Mouse (Mus musculus) gastrocnemius, postnatal 25 days (tissue): Measurements from ENCODE around the gene Nhlrc4. TPM values are rescaled to one million over a fixed set of nuclear protein-coding genes. Genes with fewer than 3 reads are reported as not detected.

Experiments
- DNase-seq: peaks from one replicate; pipeline ENCODE4 v3.0.0; 2022
- long read RNA-seq, 2 experiments: library from polyadenylated mRNA; stranded (forward); transcript quantifications; one replicate each; pipeline ENCODE4 v2.0.0; 2021
- total RNA-seq, 2 experiments: library from RNA; stranded (reverse); gene quantifications; 1 replicate in 1 of 2; 2 replicates in 1 of 2; pipeline ENCODE4 v1.2.3; 2021

The Nhlrc4 gene
- total RNA-seq: not detected
- long read RNA-seq, experiment 1: 0 reads
- long read RNA-seq, experiment 2: 0 reads

- no peak for DNase-seq
Observed at GRCm38 (mm10) chr17:25944366-25945163, at the start of gene Nhlrc4, which contains the start of gene Pigq. Gene Nhlrc4 (minus strand): TSS chr17:25944961. Gene Pigq (minus strand): TSS chr17:25944936.

- no peak for DNase-seq
Observed at GRCm38 (mm10) chr17:25993489-25993888, 48.7 kb upstream of the Nhlrc4 start.

GRCm38 (mm10) chr17:25992274-25992673 lies 47.5 kb upstream of the Nhlrc4 start:
- DNase-seq: no peak

GRCm38 (mm10) chr17:25990331-25990730 lies 45.6 kb upstream of the Nhlrc4 start:
- DNase-seq: no peak

DNA sequence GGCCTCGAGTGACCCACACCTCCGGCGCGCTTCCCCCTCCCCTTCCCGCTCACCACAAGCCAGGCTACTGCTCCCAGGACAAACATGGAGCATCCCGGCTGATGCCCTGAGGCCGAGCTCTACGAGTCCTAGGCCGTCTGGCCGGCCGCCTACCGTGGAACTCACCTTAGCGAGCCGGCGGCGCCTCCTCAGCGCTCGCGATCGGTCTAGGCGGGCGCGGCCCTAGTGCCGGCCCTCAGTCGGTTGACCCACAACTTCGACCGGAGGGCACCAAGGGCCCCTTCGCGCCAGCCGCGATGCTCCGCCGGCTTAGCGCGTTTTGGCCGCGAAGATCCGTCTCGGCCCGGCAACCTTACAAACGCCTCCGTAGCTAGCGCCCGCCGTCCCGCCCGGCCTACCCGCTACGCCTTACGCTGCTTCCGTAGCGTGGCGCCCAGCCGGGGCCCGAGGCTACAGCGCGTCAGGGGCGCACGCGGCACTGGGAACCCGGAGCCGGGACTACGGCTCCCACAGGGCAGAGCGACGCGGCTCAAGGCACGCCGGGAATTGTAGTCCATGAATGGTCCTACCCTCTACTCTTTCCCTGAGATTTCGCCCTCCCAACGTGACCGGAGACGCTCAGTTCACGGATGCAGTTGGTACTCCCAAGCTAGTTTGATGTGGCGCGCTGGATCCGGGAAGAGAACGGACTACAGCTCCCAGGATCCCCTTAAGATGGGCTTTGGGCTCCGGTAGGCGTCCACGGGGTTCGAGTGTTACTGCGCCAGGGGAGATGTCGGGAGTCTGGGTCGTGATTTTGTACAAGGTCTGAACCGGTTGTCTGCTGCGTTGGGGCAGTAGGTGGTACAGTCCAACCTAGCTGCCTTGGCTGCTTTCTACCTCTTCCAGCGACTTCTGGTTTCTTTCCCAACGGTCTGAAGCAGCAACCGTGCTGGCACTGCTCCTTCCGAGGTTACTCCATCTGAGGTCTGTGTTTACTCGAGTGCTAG lies 40.8 kb upstream of the Nhlrc4 start, which contains the start of gene Capn15:
Capn15 (minus strand) TSS at position 491 of the 989 bp plus-strand sequence.
- DNase-seq: peak; percentile 94

- DNase-seq: no peak
Observed at GRCm38 (mm10) chr17:25984556-25985305, 40.0 kb upstream of the Nhlrc4 start.

DNA sequence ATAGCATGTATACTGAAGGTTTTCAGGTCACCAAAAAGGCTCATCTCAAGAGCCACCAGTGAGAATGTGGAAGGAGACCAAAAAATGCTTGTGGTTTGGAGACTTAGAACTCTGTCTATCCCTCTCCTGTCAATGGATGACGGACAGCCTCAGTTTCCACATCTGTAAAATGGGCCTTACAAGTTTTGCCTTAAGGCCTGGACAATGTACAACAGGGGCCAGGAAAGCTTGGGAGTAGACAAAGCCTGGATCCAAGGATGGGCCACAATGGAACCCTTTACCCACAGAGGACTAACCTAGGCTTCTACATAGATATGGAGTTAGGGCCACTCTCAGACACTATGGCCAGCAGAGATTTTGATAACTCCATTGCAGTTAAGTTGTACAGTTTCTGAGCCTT lies 39.3 kb upstream of the Nhlrc4 start:
- no peak for DNase-seq

DNA sequence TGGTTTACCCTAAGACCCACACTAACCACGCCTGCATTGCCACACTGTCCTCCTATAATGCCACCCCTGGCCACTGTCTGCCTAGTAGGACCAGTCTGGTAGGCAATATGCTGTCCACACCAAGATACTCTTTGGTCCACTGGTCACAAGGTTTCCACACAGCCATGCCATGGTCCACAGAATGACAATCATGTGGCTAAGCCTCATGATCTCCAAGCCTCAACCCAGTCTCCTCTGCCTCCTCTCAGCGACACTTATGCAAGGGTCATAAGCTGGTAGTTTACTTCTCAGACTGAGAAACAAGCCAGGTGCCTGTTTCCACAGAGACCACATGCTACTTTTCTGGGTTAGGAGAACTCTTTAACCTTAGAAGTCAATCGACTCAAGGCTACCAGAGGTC lies 38.2 kb upstream of the Nhlrc4 start:
- DNase-seq: no peak

GRCm38 (mm10) chr17:25980854-25981253 lies 36.1 kb upstream of the Nhlrc4 start:
- DNase-seq: peak; percentile 71

DNA sequence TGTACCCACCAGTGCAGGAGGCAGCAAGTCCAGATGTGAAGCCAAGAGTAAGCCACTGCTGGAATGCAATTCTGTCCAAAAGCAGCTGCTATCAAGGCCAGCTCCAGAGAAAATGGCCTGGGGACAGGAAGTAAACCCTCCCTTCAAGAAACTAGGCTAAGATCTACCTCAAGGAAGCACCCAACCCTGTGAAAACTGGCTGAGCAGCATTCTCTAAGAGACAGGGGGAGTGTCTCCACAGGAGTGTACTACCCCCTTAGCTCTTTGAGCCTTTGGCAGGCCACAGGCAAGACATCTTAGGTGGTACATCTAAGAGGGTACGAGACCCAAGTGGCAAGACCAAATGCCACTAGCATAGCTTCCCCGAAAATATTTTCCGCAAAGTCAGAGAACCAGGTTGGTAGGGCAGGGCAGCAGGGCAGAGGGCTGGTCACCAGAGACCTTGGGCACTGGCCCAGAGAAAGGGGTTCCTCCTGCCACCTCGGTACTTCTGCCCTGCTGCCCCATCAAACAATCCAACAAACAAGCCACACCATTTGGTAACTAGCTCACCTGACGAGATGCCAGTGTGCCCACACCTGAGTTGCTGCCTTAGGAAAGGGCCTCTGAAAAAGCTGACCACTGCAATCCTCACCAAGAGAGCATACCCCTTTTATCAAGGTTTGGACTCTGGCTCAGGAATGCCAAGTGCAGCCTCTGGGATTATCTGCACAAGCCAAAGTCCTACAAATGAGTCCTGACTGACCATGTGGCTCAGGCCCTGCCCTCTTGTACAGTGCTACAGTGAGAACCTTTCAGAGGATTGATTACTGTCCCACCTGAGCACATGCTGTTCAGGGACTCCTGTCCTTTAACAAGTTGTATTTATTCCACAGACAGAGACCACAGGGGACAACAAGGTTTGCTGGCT lies 35.3 kb upstream of the Nhlrc4 start:
- no peak for DNase-seq

GRCm38 (mm10) chr17:25970954-25971707 lies 26.4 kb upstream of the Nhlrc4 start:
- no peak for DNase-seq

DNA sequence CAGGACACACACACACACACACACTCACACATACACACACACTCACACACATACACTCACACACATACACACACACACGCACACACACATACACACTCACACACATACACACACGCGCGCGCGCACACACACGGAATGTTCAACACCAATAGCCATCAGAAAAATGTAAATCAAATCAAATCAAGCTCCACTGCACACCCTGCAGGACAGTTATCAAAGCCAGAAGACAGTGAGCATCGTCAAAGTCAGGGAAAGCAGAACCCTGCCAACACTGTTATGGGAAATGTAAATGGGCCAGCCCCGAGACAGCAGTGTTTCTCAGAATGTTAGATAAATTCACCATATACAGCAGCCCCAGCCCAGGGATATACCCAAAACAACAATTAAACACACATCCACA lies 25.7 kb upstream of the Nhlrc4 start:
- no peak for DNase-seq

- DNase-seq: no peak
Observed at GRCm38 (mm10) chr17:25968176-25968575, 23.4 kb upstream of the Nhlrc4 start.

- no peak for DNase-seq
Observed at GRCm38 (mm10) chr17:25967652-25968051, 22.9 kb upstream of the Nhlrc4 start.

GRCm38 (mm10) chr17:25964271-25964670 lies 19.5 kb upstream of the Nhlrc4 start:
- DNase-seq: no peak

GRCm38 (mm10) chr17:25962413-25962905 lies 17.7 kb upstream of the Nhlrc4 start:
- no peak for DNase-seq

DNA sequence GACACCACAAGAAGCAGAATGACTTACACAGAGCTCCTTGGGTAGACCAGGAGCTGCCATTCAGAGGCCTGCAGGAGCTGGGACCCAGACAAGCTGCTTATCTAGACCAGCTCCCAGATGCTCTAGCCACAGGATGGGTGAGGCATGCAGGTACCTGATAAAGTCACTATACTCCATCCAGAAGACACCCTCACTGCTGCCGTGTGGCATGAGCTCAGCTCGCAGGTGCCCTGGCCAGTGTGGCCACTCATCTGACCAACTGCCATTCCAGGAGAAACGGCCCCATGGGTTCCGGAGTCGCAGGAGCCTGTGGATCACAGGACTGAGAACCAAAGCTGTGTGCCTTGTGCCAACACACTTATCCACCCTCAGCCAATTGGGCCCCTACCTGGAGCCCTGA lies 16.8 kb upstream of the Nhlrc4 start:
- no peak for DNase-seq

- DNase-seq: no peak
Observed at GRCm38 (mm10) chr17:25959630-25960467, 15.1 kb upstream of the Nhlrc4 start.
